Mouse (Mus musculus) midbrain, postnatal 0 days (tissue): Measurements from ENCODE around the gene Ankrd55. TPM values are rescaled to one million over a fixed set of nuclear protein-coding genes. Genes with fewer than 3 reads are reported as not detected.

Experiments used
- ATAC-seq: fragments of 200-750 bp; cut with Nextera tagmentation; 2 replicates; pipeline ENCODE4 v1.8.0; 2017; ENCODE audit warnings: moderate number of reproducible peaks, mild to moderate bottlenecking, moderate TSS enrichment, moderate library complexity; ENCODE audit not compliant: low FRiP score
- DNase-seq: peaks from one replicate; pipeline ENCODE4 v3.0.0-alpha.2; 2015; ENCODE audit warnings: low spot score
- H3K27ac ChIP-seq: fragments of 300-500 bp; sonication (generic); 2 replicates; pipeline ENCODE4 v1.5.1; 2014; ENCODE audit warnings: low read depth, mild to moderate bottlenecking, low read length, mixed read lengths
- H3K27me3 ChIP-seq: fragments of 300-500 bp; sonication (generic); 2 replicates; pipeline ENCODE4 v1.6.1; 2014; ENCODE audit warnings: low read length, control low read depth, mixed read lengths; ENCODE audit not compliant: insufficient read depth
- H3K36me3 ChIP-seq: fragments of 300-500 bp; sonication (generic); 2 replicates; pipeline ENCODE4 v1.6.1; 2014; ENCODE audit warnings: low read length, control low read depth, mixed read lengths; ENCODE audit not compliant: insufficient read depth
- H3K4me1 ChIP-seq: fragments of 300-500 bp; sonication (generic); 2 replicates; pipeline ENCODE4 v1.6.1; 2014; ENCODE audit warnings: mild to moderate bottlenecking, control low read depth, antibody characterized with exemption, low read length, mixed read lengths; ENCODE audit not compliant: insufficient read depth
- H3K4me2 ChIP-seq: fragments of 300-500 bp; sonication (generic); 2 replicates; pipeline ENCODE4 v1.6.1; 2014; ENCODE audit warnings: low read depth, mild to moderate bottlenecking, low read length, mixed read lengths; ENCODE audit not compliant: poor library complexity, severe bottlenecking
- H3K4me3 ChIP-seq: fragments of 300-500 bp; sonication (generic); 2 replicates; pipeline ENCODE4 v1.5.1; 2014; ENCODE audit warnings: low read depth, mild to moderate bottlenecking, low read length, moderate library complexity
- H3K9ac ChIP-seq: fragments of 300-500 bp; sonication (generic); replicated peaks from 2 replicates; pipeline ENCODE4 v1.6.1; 2014; ENCODE audit warnings: mild to moderate bottlenecking, low read length, moderate library complexity, mixed read lengths; ENCODE audit not compliant: poor library complexity, severe bottlenecking
- H3K9me3 ChIP-seq: fragments of 300-500 bp; sonication (generic); 2 replicates; pipeline ENCODE4 v1.6.1; 2016; ENCODE audit warnings: low read length, control low read depth
- CTCF ChIP-seq: IDR thresholded peaks from 2 replicates; pipeline ENCODE4 v1.5.1; 2016; ENCODE audit warnings: antibody characterized with exemption, mild to moderate bottlenecking
- WGBS: fragments of 180-500 bp; shearing (Covaris S2); extraction: QIAGEN DNeasy Blood & Tissue Kit; methylation state at CpG from one replicate; pipeline ENCODE4 v1.1.7; 2014; 5-methylcytosine and 5-hydroxymethylcytosine counted together
- polyA plus RNA-seq: library from polyadenylated mRNA; unstranded; fragments of >200 nt; fragmentation: Nextera tagmentation; extraction: Ambion mirVana; gene quantifications from 2 replicates; pipeline ENCODE4 v1.2.1, GENCODE M21; 2015
- total RNA-seq: library from RNA; depleted of rRNA; stranded (reverse); fragments of >200 nt; gene quantifications from 2 replicates; pipeline ENCODE4 v1.2.3, GENCODE M21; 2014

Ankrd55 gene
- total and polyA plus RNA-seq, 2 experiments from 2014 or later: 10.2 to 21.2 TPM

DNA sequence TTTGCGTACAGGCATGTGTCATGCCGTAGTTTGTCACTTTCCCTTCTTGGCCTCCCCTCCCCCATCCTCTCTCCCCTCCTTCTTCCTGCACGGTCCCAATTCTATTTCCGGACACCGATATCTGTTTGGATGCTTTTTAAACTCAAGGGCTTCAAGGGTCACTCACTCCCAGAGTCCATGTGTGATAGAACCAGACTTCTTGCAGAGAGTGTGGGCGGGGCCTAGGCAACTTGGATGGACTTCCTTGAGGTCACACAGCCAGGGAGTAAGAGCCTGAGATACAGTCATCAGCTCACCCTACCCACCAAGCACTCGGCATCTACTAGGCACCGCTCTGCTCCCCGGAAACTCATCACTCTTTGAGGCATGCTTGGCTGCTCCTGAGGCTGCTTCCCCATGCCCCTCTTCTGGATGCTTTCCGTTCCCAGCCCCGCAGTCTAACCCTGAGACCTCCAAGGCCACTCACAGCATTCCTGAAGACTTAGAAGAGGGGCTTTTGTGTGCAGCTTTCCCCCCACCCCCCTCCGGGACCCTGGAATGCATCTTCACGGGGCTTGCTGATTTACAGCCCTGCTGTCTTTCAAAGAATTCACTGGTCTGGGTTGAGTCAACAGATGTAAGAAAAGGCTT lies 35.1 kb upstream of the Ankrd55 start:
- no peaks in the 10 kb centered on the region for H3K4me1 ChIP-seq
- WGBS: 62% methylated on average over 13 of the region's 13 CpGs
- no peak overlapping the region for H3K4me2 ChIP-seq
- DNase-seq: no peak
- H3K4me3 ChIP-seq: no peak overlapping the region
- H3K9me3 ChIP-seq: no peaks in the 10 kb centered on the region
- H3K27ac ChIP-seq: no peak overlapping the region
- no peak for TF ChIP-seq CTCF
- H3K27me3 ChIP-seq: no peaks in the 10 kb centered on the region
- H3K36me3 ChIP-seq: no peaks in the 10 kb centered on the region
- ATAC-seq: no peak
- no peak overlapping the region for H3K9ac ChIP-seq

DNA sequence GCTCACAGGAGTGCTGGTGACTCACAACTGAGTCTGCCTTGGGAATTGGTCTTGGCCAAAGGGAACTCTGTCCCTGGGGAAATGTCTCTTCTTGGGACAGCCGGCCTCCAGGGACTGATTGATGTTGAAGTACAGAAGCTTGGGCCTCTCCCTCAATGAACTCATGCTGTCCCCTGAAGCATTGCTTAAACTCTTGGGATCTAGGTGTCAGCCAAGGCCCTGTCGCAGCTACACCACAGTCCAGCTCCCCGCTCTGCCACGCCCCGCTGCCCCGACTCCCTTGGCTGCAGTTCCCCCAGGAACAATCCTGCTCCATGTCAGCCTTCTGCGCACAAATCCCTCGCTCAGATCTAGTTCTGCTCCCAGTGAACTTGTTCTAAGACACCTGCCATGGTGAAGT lies 34.1 kb upstream of the Ankrd55 start:
- H3K9ac ChIP-seq: no peak overlapping the region
- no peak for TF ChIP-seq CTCF
- no peak for ATAC-seq
- 84% methylated on average over 8 of the region's 8 CpGs for WGBS
- no peaks in the 10 kb centered on the region for H3K4me1 ChIP-seq
- no peak overlapping the region for H3K4me2 ChIP-seq
- H3K4me3 ChIP-seq: no peak overlapping the region
- DNase-seq: no peak
- H3K27me3 ChIP-seq: no peaks in the 10 kb centered on the region
- no peak overlapping the region for H3K27ac ChIP-seq
- no peaks in the 10 kb centered on the region for H3K9me3 ChIP-seq
- no peaks in the 10 kb centered on the region for H3K36me3 ChIP-seq

DNA sequence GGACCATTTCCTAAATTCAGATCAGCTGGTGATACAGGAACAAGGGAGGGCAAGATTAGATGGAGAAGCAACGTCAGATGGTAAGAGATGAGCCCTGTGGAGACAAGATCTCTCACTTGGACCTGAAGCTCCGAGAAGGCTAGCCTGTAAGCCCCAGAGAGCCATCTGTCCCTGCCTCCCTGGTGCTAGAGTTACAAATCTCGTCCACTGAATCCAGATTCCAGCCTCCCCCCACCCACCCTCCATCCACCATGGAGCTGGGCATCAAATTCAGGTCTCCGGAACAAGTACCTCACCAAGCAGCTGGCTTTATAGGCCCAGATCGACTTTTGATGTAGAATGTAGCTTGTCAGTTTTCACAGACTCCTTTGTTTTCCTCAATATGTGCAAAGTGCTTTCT lies 32.4 kb upstream of the Ankrd55 start:
- no peaks in the 10 kb centered on the region for H3K27me3 ChIP-seq
- DNase-seq: no peak
- no peak overlapping the region for H3K4me3 ChIP-seq
- WGBS: 74% methylated on average over 5 of the region's 5 CpGs
- TF ChIP-seq CTCF: no peak
- no peak for ATAC-seq
- H3K9ac ChIP-seq: no peak overlapping the region
- H3K4me2 ChIP-seq: no peak overlapping the region
- H3K4me1 ChIP-seq: no peaks in the 10 kb centered on the region
- no peaks in the 10 kb centered on the region for H3K36me3 ChIP-seq
- H3K27ac ChIP-seq: no peak overlapping the region
- H3K9me3 ChIP-seq: no peaks in the 10 kb centered on the region

DNA sequence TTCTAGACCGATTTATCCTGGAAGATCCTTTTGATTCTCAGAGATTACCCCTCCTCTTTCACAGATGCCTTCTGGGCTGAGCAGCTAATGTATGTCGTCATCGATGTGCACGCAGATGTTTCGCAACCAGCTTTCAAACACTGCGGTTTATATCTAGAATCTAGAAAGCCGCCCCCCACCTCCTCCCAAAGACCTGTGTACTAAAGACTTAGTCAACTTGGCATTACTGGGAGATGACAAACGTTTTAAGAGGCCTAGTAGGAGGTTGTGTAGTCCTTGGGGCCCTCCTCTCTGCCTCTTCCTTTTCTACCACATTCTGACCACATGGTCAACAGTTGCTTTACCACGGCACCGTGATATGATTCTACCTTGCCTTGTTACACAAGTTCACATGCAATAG lies 29.8 kb upstream of the Ankrd55 start:
- no peak overlapping the region for H3K4me2 ChIP-seq
- no peak for TF ChIP-seq CTCF
- ATAC-seq (no peak), DNase-seq (no peak)
- 86% methylated on average over 10 of the region's 10 CpGs for WGBS
- H3K36me3 ChIP-seq: no peaks in the 10 kb centered on the region
- H3K4me1 ChIP-seq: no peaks in the 10 kb centered on the region
- no peak overlapping the region for H3K9ac ChIP-seq
- H3K27ac ChIP-seq: no peak overlapping the region
- H3K9me3 ChIP-seq: no peaks in the 10 kb centered on the region
- H3K27me3 ChIP-seq: no peaks in the 10 kb centered on the region
- no peak overlapping the region for H3K4me3 ChIP-seq

DNA sequence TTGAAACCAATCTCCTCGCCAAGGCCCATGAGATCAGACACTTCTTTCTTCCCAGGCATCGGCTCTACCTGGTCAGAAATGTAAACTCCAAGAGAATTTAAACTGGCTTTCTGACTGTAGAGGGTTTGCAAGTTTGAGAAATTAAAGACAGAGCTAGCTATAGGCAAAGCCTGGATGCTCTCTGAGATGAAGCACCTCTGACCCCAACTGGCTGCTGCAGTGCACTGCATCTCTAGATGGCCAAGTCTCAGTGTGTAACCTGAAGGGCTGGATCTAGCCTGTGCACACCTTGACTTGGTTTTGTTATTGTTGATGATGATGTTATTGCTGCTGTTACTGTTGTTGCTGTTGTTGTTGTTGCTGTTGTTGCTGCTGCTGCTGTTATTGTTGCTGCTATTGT lies 28.9 kb upstream of the Ankrd55 start:
- H3K9ac ChIP-seq: no peak overlapping the region
- peak; percentile 90 for DNase-seq
- ATAC-seq: peak; percentile 88
- no peaks in the 10 kb centered on the region for H3K27me3 ChIP-seq
- no peak overlapping the region for H3K4me2 ChIP-seq
- TF ChIP-seq CTCF: peak; percentile 97
- H3K4me3 ChIP-seq: no peak overlapping the region
- H3K27ac ChIP-seq: no peak overlapping the region
- H3K36me3 ChIP-seq: no peaks in the 10 kb centered on the region
- no peaks in the 10 kb centered on the region for H3K9me3 ChIP-seq
- H3K4me1 ChIP-seq: no peaks in the 10 kb centered on the region
- WGBS: 45% methylated on average over 2 of the region's 2 CpGs

DNA sequence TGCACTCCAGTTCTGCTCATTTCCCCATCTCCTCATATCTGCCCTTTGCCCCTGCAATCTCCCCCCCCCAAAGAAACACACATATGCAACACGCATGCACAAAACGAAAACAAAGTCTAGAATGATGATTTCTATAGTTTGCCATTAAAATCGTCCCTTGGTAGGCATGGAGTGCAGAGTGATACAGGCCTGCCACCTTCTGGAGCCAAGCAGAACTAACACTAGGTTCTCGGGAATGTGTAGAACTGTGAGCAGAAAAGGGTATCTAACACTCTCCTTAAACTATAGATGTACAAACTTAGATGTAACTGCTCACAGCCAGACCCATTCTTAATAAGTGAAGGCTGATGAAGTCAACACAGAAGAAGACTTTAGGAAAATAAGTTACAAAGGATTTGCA lies 23.6 kb upstream of the Ankrd55 start:
- Histone ChIP-seq H3K4me3 (no peak overlapping the region), H3K27me3 (no peaks in the 10 kb centered on the region), H3K4me1 (no peaks in the 10 kb centered on the region), H3K9ac (no peak overlapping the region), H3K36me3 (no peaks in the 10 kb centered on the region), H3K4me2 (no peak overlapping the region), H3K27ac (no peak overlapping the region), H3K9me3 (no peaks in the 10 kb centered on the region)
- ATAC-seq (0 out of 2 replicates have a peak, but pooled peaks have one; percentile 69), DNase-seq (peak; percentile 73)
- 11% methylated on average over 4 of the region's 4 CpGs for WGBS
- TF ChIP-seq CTCF: peak; percentile 97
